Mouse (Mus musculus) left cerebral cortex, adult 2 months (tissue): ENCODE measurements around the gene Retreg1. TPM values are rescaled to one million over a fixed set of nuclear protein-coding genes. Genes with fewer than 3 reads are reported as not detected.

Experiments
- DNase-seq, 2 experiments: peaks; one replicate each; pipeline ENCODE4 v3.0.0; 2021 to 2022; ENCODE audit warnings: low spot score in 2 of 2, mixed read lengths in 1 of 2; ENCODE audit errors: extremely low spot score in 1 of 2
- H3K27ac ChIP-seq: fragments of 200-600 bp; 2 replicates; pipeline ENCODE4 v1.8.1; 2022
- H3K4me3 ChIP-seq: fragments of 200-600 bp; 2 replicates; pipeline ENCODE4 v1.8.1; 2022
- CTCF ChIP-seq: fragments of 200-600 bp; IDR thresholded peaks from 2 replicates; pipeline ENCODE4 v1.8.1; 2022; ENCODE audit warnings: antibody characterized with exemption, mild to moderate bottlenecking, moderate library complexity
- intact Hi-C: fragments of 180-260 bp; cut with DNase I; formaldehyde crosslinking; loops from one replicate; pipeline ENCODE4 v1.15.1; 2025
- long read RNA-seq, 2 experiments: library from polyadenylated mRNA; stranded (forward); transcript quantifications; one replicate each; pipeline ENCODE4 v2.0.0; 2021; ENCODE audit warnings: borderline mapping rate in 2 of 2
- total RNA-seq, 2 experiments: library from RNA; stranded (reverse); gene quantifications; 2 replicates each; pipeline ENCODE4 v1.2.3; 2021

The Retreg1 gene
- total RNA-seq = 10 to 100 TPM; 32.8 to 32.9 TPM
- long read RNA-seq, experiment 1, transcript Retreg1-201 (9 exons, 3,248 nt) = major isoform, 21 of 26 reads
- long read RNA-seq, experiment 1, partial matches to known transcripts = 2 of 26 reads
- long read RNA-seq, experiment 1, other reads (novel, unspliced or antisense) = 0 of 26 reads
- long read RNA-seq, experiment 2, transcript Retreg1-201 (9 exons, 3,248 nt) = major isoform, 12 of 13 reads
- long read RNA-seq, experiment 2, partial matches to known transcripts = 0 of 13 reads
- long read RNA-seq, experiment 2, other reads (novel, unspliced or antisense) = 1 of 13 reads

- peak; percentile 63 for TF ChIP-seq CTCF
- peak within 1 kb of the TSS; percentile 98 for H3K4me3 ChIP-seq
- peak; percentile 81 for DNase-seq
- H3K27ac ChIP-seq = peak within 1 kb of the TSS; percentile 94
- intact Hi-C loops = loop anchor here (5.0 kb wide), 1 partner anchor 59 kb away; no protein-coding TSS in a partner anchor
These were observed at the start of gene Retreg1 for GRCm38 (mm10) chr15:25843086-25843991. TSS of gene Retreg1 (plus strand) at chr15:25843180.

GRCm38 (mm10) chr15:25794123-25794522 is 48.9 kb upstream of the Retreg1 start:
- no peak overlapping the region for H3K4me3 ChIP-seq
- TF ChIP-seq CTCF = no peak
- H3K27ac ChIP-seq = no peak overlapping the region
- DNase-seq = no peak
- intact Hi-C loops = loop anchor here (5.0 to 10.0 kb wide), 2 partner anchors 62 to 369 kb away; no protein-coding TSS in a partner anchor

GRCm38 (mm10) chr15:25795496-25795895 is 47.5 kb upstream of the Retreg1 start:
- no peak for TF ChIP-seq CTCF
- no peak for DNase-seq
- Histone ChIP-seq H3K4me3 (no peak overlapping the region), H3K27ac (no peak overlapping the region)
- intact Hi-C loops = loop anchor here (10.0 kb wide), 1 partner anchor 371 kb away; no protein-coding TSS in a partner anchor

- intact Hi-C loops = loop anchor here (10.0 kb wide), 1 partner anchor 372 kb away; no protein-coding TSS in a partner anchor
- Histone ChIP-seq H3K4me3 (no peak overlapping the region), H3K27ac (no peak overlapping the region)
- DNase-seq = no peak
- TF ChIP-seq CTCF = peak; percentile 68
These were observed 46.6 kb upstream of the Retreg1 start for GRCm38 (mm10) chr15:25796353-25796752.

GRCm38 (mm10) chr15:25797179-25797578 is 45.8 kb upstream of the Retreg1 start:
- intact Hi-C loops = loop anchor here (10.0 kb wide), 1 partner anchor 372 kb away; no protein-coding TSS in a partner anchor
- no peak for DNase-seq
- no peak for TF ChIP-seq CTCF
- Histone ChIP-seq H3K27ac (no peak overlapping the region), H3K4me3 (no peak overlapping the region)

- no peak for DNase-seq
- no peak overlapping the region for H3K4me3 ChIP-seq
- intact Hi-C loops = loop anchor here (10.0 kb wide), 1 partner anchor 373 kb away; no protein-coding TSS in a partner anchor
- TF ChIP-seq CTCF = no peak
- H3K27ac ChIP-seq = no peak overlapping the region
These were observed 45.1 kb upstream of the Retreg1 start for GRCm38 (mm10) chr15:25797888-25798287.

GRCm38 (mm10) chr15:25801726-25802125 is 41.3 kb upstream of the Retreg1 start:
- Histone ChIP-seq H3K27ac (no peak overlapping the region), H3K4me3 (no peak overlapping the region)
- TF ChIP-seq CTCF = no peak
- no peak for DNase-seq
- intact Hi-C loops = no loop called here

- no peak overlapping the region for H3K27ac ChIP-seq
- intact Hi-C loops = no loop called here
- DNase-seq = no peak
- no peak overlapping the region for H3K4me3 ChIP-seq
- no peak for TF ChIP-seq CTCF
These were observed 40.8 kb upstream of the Retreg1 start for GRCm38 (mm10) chr15:25802194-25802593.

- intact Hi-C loops = no loop called here
- no peak overlapping the region for H3K27ac ChIP-seq
- no peak overlapping the region for H3K4me3 ChIP-seq
- no peak for TF ChIP-seq CTCF
- DNase-seq = no peak
These were observed 39.9 kb upstream of the Retreg1 start for GRCm38 (mm10) chr15:25803111-25803510.

GRCm38 (mm10) chr15:25805336-25806110 is 37.5 kb upstream of the Retreg1 start:
- peak; percentile 71 to 82 for DNase-seq
- no peak overlapping the region for H3K4me3 ChIP-seq
- TF ChIP-seq CTCF = peak; percentile 91
- intact Hi-C loops = loop anchor here (1.0 to 5.0 kb wide), 2 partner anchors 97 to 153 kb away; no protein-coding TSS in a partner anchor
- no peak overlapping the region for H3K27ac ChIP-seq

GRCm38 (mm10) chr15:25806363-25806762 is 36.6 kb upstream of the Retreg1 start:
- DNase-seq = no peak
- no peak overlapping the region for H3K4me3 ChIP-seq
- no peak for TF ChIP-seq CTCF
- intact Hi-C loops = loop anchor here (5.0 kb wide), 1 partner anchor 96 kb away; no protein-coding TSS in a partner anchor
- no peak overlapping the region for H3K27ac ChIP-seq
